Mouse (Mus musculus) MEL-GATA-1-ER (cell line): ENCODE data around the gene Thbs1.

ENCODE experiments used
- DNase-seq: peaks from one replicate; pipeline ENCODE4 v3.0.0-alpha.2; 2012; ENCODE audit warnings: low read depth; ENCODE audit errors: extremely low read depth

Thbs1 gene

GRCm38 (mm10) chr2:118111488-118112131 is at the start of gene Thbs1:
TSS of gene Thbs1 (plus strand) at chr2:118111876.
- DNase-seq = no peak

- DNase-seq = no peak
Observed at GRCm38 (mm10) chr2:118064121-118064764, 47.4 kb upstream of the Thbs1 start.

- peak; percentile 34 for DNase-seq
Observed at GRCm38 (mm10) chr2:118066065-118066770, 45.5 kb upstream of the Thbs1 start.

- DNase-seq = no peak
Observed at GRCm38 (mm10) chr2:118069975-118070374, 41.7 kb upstream of the Thbs1 start.

GRCm38 (mm10) chr2:118072811-118073372 is 38.8 kb upstream of the Thbs1 start:
- DNase-seq = no peak

GRCm38 (mm10) chr2:118074030-118074429 is 37.6 kb upstream of the Thbs1 start:
- no peak for DNase-seq

GRCm38 (mm10) chr2:118075165-118075564 is 36.5 kb upstream of the Thbs1 start:
- DNase-seq = no peak

- no peak for DNase-seq
Observed at GRCm38 (mm10) chr2:118079131-118079530, 32.5 kb upstream of the Thbs1 start.

- no peak for DNase-seq
Observed at GRCm38 (mm10) chr2:118081581-118081980, 30.1 kb upstream of the Thbs1 start.

- no peak for DNase-seq
Observed at GRCm38 (mm10) chr2:118083652-118084051, 28.0 kb upstream of the Thbs1 start.

GRCm38 (mm10) chr2:118084693-118085092 is 27.0 kb upstream of the Thbs1 start:
- no peak for DNase-seq

GRCm38 (mm10) chr2:118085647-118086046 is 26.0 kb upstream of the Thbs1 start:
- DNase-seq = no peak

- no peak for DNase-seq
Observed at GRCm38 (mm10) chr2:118087044-118087726, 24.5 kb upstream of the Thbs1 start.

GRCm38 (mm10) chr2:118091226-118091625 is 20.4 kb upstream of the Thbs1 start:
- no peak for DNase-seq

- no peak for DNase-seq
Observed at GRCm38 (mm10) chr2:118099104-118099503, 12.6 kb upstream of the Thbs1 start.

GRCm38 (mm10) chr2:118102169-118102568 is 9.5 kb upstream of the Thbs1 start:
- no peak for DNase-seq

- DNase-seq = no peak
Observed at GRCm38 (mm10) chr2:118110225-118110915, 1.3 kb upstream of the Thbs1 start.

GRCm38 (mm10) chr2:118111116-118111487 is 574 bp upstream of the Thbs1 start:
- no peak for DNase-seq

GRCm38 (mm10) chr2:118112438-118112837 is 762 bp downstream of the Thbs1 start:
- DNase-seq = no peak

- no peak for DNase-seq
Observed at GRCm38 (mm10) chr2:118112846-118113479, 1.3 kb downstream of the Thbs1 start.
